Mouse (Mus musculus) CD4-positive helper T cell, adult 2 months (primary cell): Measurements from ENCODE around the gene Whamm.
A peak's percentile ranks its signal among the peaks of the same experiment; 100 is the strongest.

ENCODE experiments used
- DNase-seq: peaks from one replicate; pipeline ENCODE4 v3.0.0-alpha.2; 2012; ENCODE audit warnings: low read depth, missing footprints, low spot score

The Whamm gene

GRCm38 (mm10) chr7:81563506-81564015, 7.5 kb upstream of the Whamm start:
- no peak for DNase-seq

- no peak for DNase-seq
Observed at GRCm38 (mm10) chr7:81564766-81565165, 6.3 kb upstream of the Whamm start.

- no peak for DNase-seq
Observed at GRCm38 (mm10) chr7:81565381-81566055, 5.5 kb upstream of the Whamm start.

GRCm38 (mm10) chr7:81566332-81566731, 4.7 kb upstream of the Whamm start:
- DNase-seq: no peak

- DNase-seq: no peak
Observed at GRCm38 (mm10) chr7:81566892-81567291, 4.2 kb upstream of the Whamm start, which contains the start of gene Fsd2. TSS of gene Fsd2 (minus strand) at chr7:81566944.

- no peak for DNase-seq
Observed at GRCm38 (mm10) chr7:81567396-81567795, 3.7 kb upstream of the Whamm start.

- no peak for DNase-seq
Observed at GRCm38 (mm10) chr7:81569851-81570250, 1.2 kb upstream of the Whamm start.

GRCm38 (mm10) chr7:81570271-81570670, 795 bp upstream of the Whamm start:
- no peak for DNase-seq

- DNase-seq: no peak
Observed at GRCm38 (mm10) chr7:81570752-81571107, 336 bp upstream of the Whamm start.

- DNase-seq: peak; percentile 50
Observed at GRCm38 (mm10) chr7:81571941-81572441, 925 bp downstream of the Whamm start.

- no peak for DNase-seq
Observed at GRCm38 (mm10) chr7:81572610-81573268, 1.7 kb downstream of the Whamm start.

- DNase-seq: no peak
Observed at GRCm38 (mm10) chr7:81573397-81573796, 2.3 kb downstream of the Whamm start.

- no peak for DNase-seq
Observed at GRCm38 (mm10) chr7:81573821-81574220, 2.8 kb downstream of the Whamm start.

GRCm38 (mm10) chr7:81575606-81576005, 4.5 kb downstream of the Whamm start:
- no peak for DNase-seq

GRCm38 (mm10) chr7:81577872-81578271, 6.8 kb downstream of the Whamm start:
- no peak for DNase-seq

- DNase-seq: no peak
Observed at GRCm38 (mm10) chr7:81578413-81578812, 7.3 kb downstream of the Whamm start.

GRCm38 (mm10) chr7:81579312-81579711, 8.2 kb downstream of the Whamm start:
- no peak for DNase-seq

- DNase-seq: no peak
Observed at GRCm38 (mm10) chr7:81583512-81583911, 12.4 kb downstream of the Whamm start.

- no peak for DNase-seq
Observed at GRCm38 (mm10) chr7:81585326-81585725, 14.3 kb downstream of the Whamm start.

- DNase-seq: no peak
Observed at GRCm38 (mm10) chr7:81587238-81587637, 16.2 kb downstream of the Whamm start.

GRCm38 (mm10) chr7:81592686-81593085, 21.6 kb downstream of the Whamm start:
- no peak for DNase-seq

- DNase-seq: no peak
Observed at GRCm38 (mm10) chr7:81593387-81593786, 22.3 kb downstream of the Whamm start.

- DNase-seq: no peak
Observed at GRCm38 (mm10) chr7:81595056-81595455, 24.0 kb downstream of the Whamm start.
